Mouse (Mus musculus): ENCODE measurements at regions not wholly inside any gene's neighbourhood (a gene's known extent, or its start where the extent isn't known, plus 50 kb on each side); places are given as distances from the start of the nearest gene placed in this dataset.

- Histone ChIP-seq H3K27me3 (ENCODE audit: control insufficient read depth, insufficient read depth, low read length) (no peaks in the 10 kb centered on the region), H3K27ac (ENCODE audit: low read depth, low read length) (no peak overlapping the region), H3K4me1 (ENCODE audit: control insufficient read depth, insufficient read depth, low read length) (no peaks in the 10 kb centered on the region), H3K9ac (replicated peaks; ENCODE audit: low read depth, low read length) (no peak overlapping the region), H3K36me3 (ENCODE audit: control insufficient read depth, insufficient read depth, low read length) (no peaks in the 10 kb centered on the region), H3K9me3 (ENCODE audit: control insufficient read depth, low read length) (no peaks in the 10 kb centered on the region), H3K4me3 (ENCODE audit: low read depth, low read length) (no peak overlapping the region), H3K4me2 (ENCODE audit: low read depth, low read length) (no peak overlapping the region)
- 97% methylated on average over 2 of the region's 2 CpGs for WGBS
- ATAC-seq (ENCODE audit: low read depth): no peak
These were observed 426.1 kb downstream of the Lipi start for GRCm38 (mm10) chr16:75159740-75160139.

DNA sequence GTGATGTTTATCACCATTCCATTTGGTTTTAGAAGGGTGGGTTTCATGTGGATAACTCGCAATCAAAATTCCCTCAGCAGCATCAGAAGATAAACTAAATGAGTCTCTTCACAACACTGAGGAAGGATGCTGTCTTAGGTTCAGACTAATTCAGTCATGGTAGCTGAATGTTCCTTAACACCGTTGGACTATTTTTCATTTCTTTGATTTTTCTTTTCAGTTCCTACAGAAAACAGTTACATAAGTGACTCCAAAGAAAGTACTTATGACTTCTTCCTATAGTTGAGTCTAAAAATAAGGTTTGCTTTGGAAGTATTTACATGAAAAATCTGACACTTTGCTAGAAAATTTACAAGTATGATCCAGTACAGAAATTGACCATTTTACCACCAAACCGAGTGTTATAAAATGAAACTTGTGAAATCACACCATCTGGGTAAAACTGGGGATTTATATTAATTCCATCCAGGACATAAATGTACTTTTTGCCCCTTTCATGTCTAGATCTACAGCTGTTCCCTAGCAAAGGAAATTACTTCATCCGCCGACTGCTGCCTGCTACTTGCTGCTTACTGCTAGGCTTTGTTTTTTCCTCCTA, 430.3 kb downstream of the Lipi start:
- WGBS: 86% methylated on average over 5 of the region's 5 CpGs
- Histone ChIP-seq H3K27ac (ENCODE audit: low read depth, low read length) (no peak overlapping the region), H3K4me3 (ENCODE audit: low read depth, low read length) (no peak overlapping the region)

More for the DNA sequence above, 430.3 kb downstream of the Lipi start:
- H3K4me2 ChIP-seq (ENCODE audit: low read depth, low read length): no peak overlapping the region
- no peaks in the 10 kb centered on the region for H3K27me3 ChIP-seq (ENCODE audit: control insufficient read depth, insufficient read depth, low read length)
- no peaks in the 10 kb centered on the region for H3K9me3 ChIP-seq (ENCODE audit: control insufficient read depth, low read length)
- H3K36me3 ChIP-seq (ENCODE audit: control insufficient read depth, insufficient read depth, low read length): no peaks in the 10 kb centered on the region
- H3K4me1 ChIP-seq (ENCODE audit: control insufficient read depth, insufficient read depth, low read length): no peaks in the 10 kb centered on the region
- no peak overlapping the region for H3K9ac ChIP-seq (replicated peaks; ENCODE audit: low read depth, low read length)
- ATAC-seq (ENCODE audit: low read depth): no peak
